Mouse (Mus musculus): ENCODE measurements around the gene Gsto2.

DNA sequence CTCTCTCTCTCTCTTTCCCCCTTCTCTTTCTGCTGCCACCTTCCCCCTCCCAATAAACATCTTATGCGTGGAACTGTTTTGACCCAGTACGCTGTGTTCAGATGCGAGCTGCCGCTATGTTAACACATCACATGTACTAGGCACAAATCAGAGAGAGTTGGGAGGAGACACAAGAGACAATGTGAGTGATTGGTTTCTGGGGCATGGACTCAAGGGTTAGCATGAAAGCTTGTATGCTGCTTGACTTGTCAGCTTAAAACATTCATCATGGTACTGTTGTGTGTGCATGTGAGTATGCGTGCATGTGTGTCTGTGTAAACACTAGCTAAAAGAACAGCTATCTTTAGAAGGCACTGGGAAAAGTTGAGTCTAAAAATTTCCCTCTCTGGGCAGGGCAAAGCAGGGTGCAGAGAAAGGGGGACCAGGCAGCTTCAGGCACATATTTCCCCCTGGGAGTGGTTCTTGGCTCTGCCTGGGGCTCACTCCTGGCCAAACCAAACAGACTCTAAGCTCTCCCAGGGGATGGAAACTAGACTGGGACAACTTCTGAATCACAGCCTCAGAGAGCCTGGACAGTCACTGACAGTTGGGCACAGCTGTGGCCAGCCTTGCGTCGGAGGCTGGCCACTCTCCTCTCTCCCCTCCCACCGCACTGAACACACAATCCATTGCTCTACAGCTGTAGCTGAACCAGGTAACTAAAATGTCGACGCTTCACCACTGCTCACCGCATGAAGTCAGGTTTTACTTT is 26.4 kb downstream of the Gsto2 start:
- TF ChIP-seq CTCF (IDR thresholded peaks at IDR 0.05; ENCODE audit: control insufficient read depth, insufficient read depth, insufficient replicate concordance, low read depth, low read length): no peak
- no peak for TF ChIP-seq POLR2A (IDR thresholded peaks at IDR 0.05; ENCODE audit: control insufficient read depth, low read depth, low read length)
